Mouse (Mus musculus) neural tube, embryonic 15.5 days (tissue): ENCODE measurements around the gene Esrra. TPM values are rescaled to one million over a fixed set of nuclear protein-coding genes. Genes with fewer than 3 reads are reported as not detected.
"Not testable (repeated sequence)": the region's sequence is repeated elsewhere in the genome, so short reads cannot be mapped to it uniquely, and the experiment has no call there.

Experiments
- ATAC-seq: fragments of 200-750 bp; cut with Nextera tagmentation; 2 replicates; pipeline ENCODE4 v1.8.0; 2017; ENCODE audit warnings: mild to moderate bottlenecking, moderate TSS enrichment, moderate library complexity; ENCODE audit not compliant: low FRiP score
- H3K27ac ChIP-seq: fragments of 300-500 bp; sonication (generic); replicated peaks from 2 replicates; pipeline ENCODE4 v1.5.1; 2015; ENCODE audit warnings: mild to moderate bottlenecking, inconsistent platforms
- H3K27me3 ChIP-seq: fragments of 300-500 bp; sonication (generic); replicated peaks from 2 replicates; pipeline ENCODE4 v1.6.1; 2015; ENCODE audit warnings: inconsistent platforms
- H3K36me3 ChIP-seq: fragments of 300-500 bp; sonication (generic); 2 replicates; pipeline ENCODE4 v1.6.1; 2015; ENCODE audit warnings: inconsistent platforms
- H3K4me1 ChIP-seq: fragments of 300-500 bp; sonication (generic); 2 replicates; pipeline ENCODE4 v1.6.1; 2015; ENCODE audit warnings: inconsistent platforms
- H3K4me2 ChIP-seq: fragments of 300-500 bp; sonication (generic); 2 replicates; pipeline ENCODE4 v1.6.1; 2015; ENCODE audit warnings: inconsistent platforms, mild to moderate bottlenecking, moderate library complexity
- H3K4me3 ChIP-seq: fragments of 300-500 bp; sonication (generic); replicated peaks from 2 replicates; pipeline ENCODE4 v1.5.1; 2015; ENCODE audit warnings: mild to moderate bottlenecking, inconsistent platforms
- H3K9ac ChIP-seq: fragments of 300-500 bp; sonication (generic); replicated peaks from 2 replicates; pipeline ENCODE4 v1.6.1; 2015; ENCODE audit warnings: mild to moderate bottlenecking, inconsistent platforms
- H3K9me3 ChIP-seq: fragments of 300-500 bp; sonication (generic); replicated peaks from 2 replicates; pipeline ENCODE4 v1.6.1; 2016; ENCODE audit warnings: inconsistent platforms
- WGBS: fragments of 180-500 bp; shearing (Covaris S2); methylation state at CpG from one replicate; pipeline ENCODE4 v1.1.7; 2015; ENCODE audit warnings: mixed read lengths; 5-methylcytosine and 5-hydroxymethylcytosine counted together
- polyA plus RNA-seq: library from polyadenylated mRNA; unstranded; fragments of >200 nt; fragmentation: Nextera tagmentation; extraction: Ambion mirVana; gene quantifications from 2 replicates; pipeline ENCODE4 v1.2.1, GENCODE M21; 2015

Esrra gene
- polyA plus RNA-seq, 1 experiment from 2014 or later: 17.1 TPM

GRCm38 (mm10) chr19:6916496-6916895 lies 5.1 kb downstream of the Esrra start:
- no peak overlapping the region for H3K9ac ChIP-seq
- H3K36me3 ChIP-seq: peaks cover 27% of the 10 kb centered on the region
- no peak overlapping the region for H3K4me2 ChIP-seq
- H3K4me3 ChIP-seq: no peak overlapping the region
- no peaks in the 10 kb centered on the region for H3K27me3 ChIP-seq
- H3K27ac ChIP-seq: no peak overlapping the region
- peaks cover 30% of the 10 kb centered on the region for H3K4me1 ChIP-seq
- 82% methylated on average over 4 of the region's 4 CpGs for WGBS
- H3K9me3 ChIP-seq: no peaks in the 10 kb centered on the region
- ATAC-seq: no peak

- no peak overlapping the region for H3K4me2 ChIP-seq
- no peak overlapping the region for H3K27ac ChIP-seq
- no peak for ATAC-seq
- H3K4me3 ChIP-seq: no peak overlapping the region
- H3K27me3 ChIP-seq: no peaks in the 10 kb centered on the region
- H3K4me1 ChIP-seq: peaks cover 31% of the 10 kb centered on the region
- 91% methylated on average over 4 of the region's 4 CpGs for WGBS
- no peak overlapping the region for H3K9ac ChIP-seq
- no peaks in the 10 kb centered on the region for H3K9me3 ChIP-seq
- H3K36me3 ChIP-seq: peaks cover 32% of the 10 kb centered on the region
These were observed 6.3 kb downstream of the Esrra start for GRCm38 (mm10) chr19:6915276-6915675.

GRCm38 (mm10) chr19:6914540-6914939 lies 7.1 kb downstream of the Esrra start:
- no peak overlapping the region for H3K9ac ChIP-seq
- peaks cover 24% of the 10 kb centered on the region for H3K4me1 ChIP-seq
- H3K27ac ChIP-seq: no peak overlapping the region
- WGBS: 95% methylated on average over 9 of the region's 9 CpGs
- H3K4me3 ChIP-seq: no peak overlapping the region
- no peaks in the 10 kb centered on the region for H3K27me3 ChIP-seq
- ATAC-seq: no peak
- no peak overlapping the region for H3K4me2 ChIP-seq
- H3K36me3 ChIP-seq: peaks cover 32% of the 10 kb centered on the region
- H3K9me3 ChIP-seq: no peaks in the 10 kb centered on the region

GRCm38 (mm10) chr19:6913991-6914390 lies 7.6 kb downstream of the Esrra start:
- Histone ChIP-seq H3K9me3 (no peaks in the 10 kb centered on the region), H3K27ac (no peak overlapping the region), H3K4me2 (no peak overlapping the region), H3K4me1 (peaks cover 19% of the 10 kb centered on the region), H3K27me3 (no peaks in the 10 kb centered on the region), H3K36me3 (peaks cover 32% of the 10 kb centered on the region), H3K9ac (no peak overlapping the region), H3K4me3 (no peak overlapping the region)
- ATAC-seq: no peak
- 85% methylated on average over 11 of the region's 11 CpGs for WGBS

- Histone ChIP-seq H3K4me2 (no peak overlapping the region), H3K4me1 (peaks cover 25% of the 10 kb centered on the region), H3K27ac (no peak overlapping the region), H3K9ac (no peak overlapping the region), H3K4me3 (no peak overlapping the region), H3K27me3 (no peaks in the 10 kb centered on the region), H3K36me3 (peaks cover 32% of the 10 kb centered on the region), H3K9me3 (no peaks in the 10 kb centered on the region)
- no peak for ATAC-seq
- 87% methylated on average over 6 of the region's 6 CpGs for WGBS
These were observed 8.6 kb downstream of the Esrra start for GRCm38 (mm10) chr19:6913036-6913435.

- no peak for ATAC-seq
- Histone ChIP-seq H3K36me3 (peaks cover 32% of the 10 kb centered on the region), H3K4me2 (no peak overlapping the region), H3K9me3 (no peaks in the 10 kb centered on the region), H3K4me3 (no peak overlapping the region), H3K27me3 (no peaks in the 10 kb centered on the region), H3K4me1 (peaks cover 31% of the 10 kb centered on the region), H3K9ac (no peak overlapping the region), H3K27ac (no peak overlapping the region)
- WGBS: 96% methylated on average over 15 of the region's 15 CpGs
These were observed 9.2 kb downstream of the Esrra start for GRCm38 (mm10) chr19:6912205-6912970.

- no peak overlapping the region for H3K9ac ChIP-seq
- 86% methylated on average over 19 of the region's 19 CpGs for WGBS
- no peaks in the 10 kb centered on the region for H3K9me3 ChIP-seq
- no peaks in the 10 kb centered on the region for H3K27me3 ChIP-seq
- H3K36me3 ChIP-seq: peaks cover 41% of the 10 kb centered on the region
- ATAC-seq: no peak
- H3K27ac ChIP-seq: no peak overlapping the region
- H3K4me3 ChIP-seq: peak overlapping the region; percentile 64; the same call in 1 of the 2 replicates
- peak overlapping the region; percentile 73 for H3K4me2 ChIP-seq
- peaks cover 38% of the 10 kb centered on the region for H3K4me1 ChIP-seq
These were observed 10.2 kb downstream of the Esrra start for GRCm38 (mm10) chr19:6911101-6912074.

GRCm38 (mm10) chr19:6910306-6910705 lies 11.3 kb downstream of the Esrra start:
- peaks cover 38% of the 10 kb centered on the region for H3K4me1 ChIP-seq
- H3K9me3 ChIP-seq, H3K27me3 ChIP-seq: not testable (repeated sequence)
- H3K4me2 ChIP-seq: peak overlapping the region; percentile 73
- peak overlapping the region; percentile 64 for H3K4me3 ChIP-seq
- ATAC-seq: peak; percentile 15
- peak overlapping the region; percentile 98 for H3K27ac ChIP-seq
- under 1% methylated on average over 24 of the region's 30 CpGs for WGBS
- H3K9ac ChIP-seq: peak overlapping the region; percentile 73
- peaks cover 50% of the 10 kb centered on the region for H3K36me3 ChIP-seq

GRCm38 (mm10) chr19:6909507-6910289 lies 11.9 kb downstream of the Esrra start, which contains the start of the genes Trmt112 and Prdx5:
Gene Trmt112 (plus strand): TSS chr19:6909698.
Gene Prdx5 (minus strand): TSS chr19:6910106.
- Histone ChIP-seq H3K36me3 (peaks cover 56% of the 10 kb centered on the region), H3K4me2 (peak within 1 kb of the TSS; percentile 73), H3K27me3 (no peaks in the 10 kb centered on the region), H3K4me3 (peak within 1 kb of the TSS; percentile 64), H3K9me3 (no peaks in the 10 kb centered on the region), H3K4me1 (peaks cover 38% of the 10 kb centered on the region), H3K9ac (peak within 1 kb of the TSS; percentile 73), H3K27ac (peak within 1 kb of the TSS; percentile 98)
- WGBS: under 1% methylated on average over 65 of the region's 65 CpGs
- peak; percentile 94 for ATAC-seq

GRCm38 (mm10) chr19:6909021-6909420 lies 12.6 kb downstream of the Esrra start:
- WGBS: 8% methylated on average over 11 of the region's 11 CpGs
- Histone ChIP-seq H3K27ac (peak overlapping the region; percentile 98), H3K4me2 (peak overlapping the region; percentile 73), H3K9ac (peak overlapping the region; percentile 73), H3K9me3 (no peaks in the 10 kb centered on the region), H3K4me1 (peaks cover 38% of the 10 kb centered on the region), H3K4me3 (peak overlapping the region; percentile 64), H3K36me3 (peaks cover 61% of the 10 kb centered on the region), H3K27me3 (no peaks in the 10 kb centered on the region)
- no peak for ATAC-seq
